Mouse (Mus musculus) layer of hippocampus, postnatal 10 days (tissue): ENCODE data around the gene Padi2. TPM values are rescaled to one million over a fixed set of nuclear protein-coding genes. Genes with fewer than 3 reads are reported as not detected.

Source experiments
- DNase-seq, 2 experiments: peaks; one replicate each; pipeline ENCODE4 v3.0.0; 2021; ENCODE audit warnings: low spot score in 2 of 2
- total RNA-seq, 2 experiments: library from RNA; stranded (reverse); gene quantifications; 2 replicates each; pipeline ENCODE4 v1.2.3; 2021

The Padi2 gene
- total RNA-seq, 2 experiments from 2014 or later, result 8.0 to 9.6 TPM

- DNase-seq, result no peak
Observed at GRCm38 (mm10) chr4:140919974-140920836, 14.1 kb downstream of the Padi2 start.

- no peak for DNase-seq
Observed at GRCm38 (mm10) chr4:140922508-140922907, 16.4 kb downstream of the Padi2 start.

- no peak for DNase-seq
Observed at GRCm38 (mm10) chr4:140925648-140926047, 19.5 kb downstream of the Padi2 start.

- DNase-seq, result no peak
Observed at GRCm38 (mm10) chr4:140928349-140928748, 22.2 kb downstream of the Padi2 start.

GRCm38 (mm10) chr4:140929745-140930144, 23.6 kb downstream of the Padi2 start:
- peak in 1 of 2 experiments; percentile 60 for DNase-seq

- no peak for DNase-seq
Observed at GRCm38 (mm10) chr4:140930900-140931470, 24.8 kb downstream of the Padi2 start.

- DNase-seq, result no peak
Observed at GRCm38 (mm10) chr4:140935643-140936042, 29.5 kb downstream of the Padi2 start.

- no peak for DNase-seq
Observed at GRCm38 (mm10) chr4:140944356-140944755, 38.2 kb downstream of the Padi2 start.

GRCm38 (mm10) chr4:140944961-140945442, 38.9 kb downstream of the Padi2 start:
- no peak for DNase-seq

- no peak for DNase-seq
Observed at GRCm38 (mm10) chr4:140945571-140945970, 39.4 kb downstream of the Padi2 start.

GRCm38 (mm10) chr4:140946048-140946447, 39.9 kb downstream of the Padi2 start:
- no peak for DNase-seq

- no peak for DNase-seq
Observed at GRCm38 (mm10) chr4:140946580-140947205, 40.5 kb downstream of the Padi2 start.

- DNase-seq, result no peak
Observed at GRCm38 (mm10) chr4:140947487-140948440, 41.6 kb downstream of the Padi2 start.

GRCm38 (mm10) chr4:140948481-140948880, 42.3 kb downstream of the Padi2 start:
- DNase-seq, result no peak

GRCm38 (mm10) chr4:140949052-140949451, 42.9 kb downstream of the Padi2 start:
- no peak for DNase-seq

- DNase-seq, result no peak
Observed at GRCm38 (mm10) chr4:140949616-140950015, 43.5 kb downstream of the Padi2 start.

- no peak for DNase-seq
Observed at GRCm38 (mm10) chr4:140950574-140950973, 44.4 kb downstream of the Padi2 start.

- no peak for DNase-seq
Observed at GRCm38 (mm10) chr4:140951861-140952641, 45.9 kb downstream of the Padi2 start.

GRCm38 (mm10) chr4:140957131-140957702, 51.1 kb downstream of the Padi2 start:
- DNase-seq, result no peak

GRCm38 (mm10) chr4:140957725-140958124, 51.6 kb downstream of the Padi2 start:
- peak; percentile 84 to 88 for DNase-seq
